Mouse (Mus musculus) spleen, embryonic (tissue): ENCODE measurements at regions not wholly inside any gene's neighbourhood (a gene's known extent, or its start where the extent isn't known, plus 50 kb on each side); places are given as distances from the start of the nearest gene placed in this dataset.

Source experiments
- CTCF ChIA-PET: fragments of 350-600 bp; sonication (Branson Sonifier 250); formaldehyde crosslinking; loops from one replicate; lab custom pipeline; 2022; lab: Charles Lee

DNA sequence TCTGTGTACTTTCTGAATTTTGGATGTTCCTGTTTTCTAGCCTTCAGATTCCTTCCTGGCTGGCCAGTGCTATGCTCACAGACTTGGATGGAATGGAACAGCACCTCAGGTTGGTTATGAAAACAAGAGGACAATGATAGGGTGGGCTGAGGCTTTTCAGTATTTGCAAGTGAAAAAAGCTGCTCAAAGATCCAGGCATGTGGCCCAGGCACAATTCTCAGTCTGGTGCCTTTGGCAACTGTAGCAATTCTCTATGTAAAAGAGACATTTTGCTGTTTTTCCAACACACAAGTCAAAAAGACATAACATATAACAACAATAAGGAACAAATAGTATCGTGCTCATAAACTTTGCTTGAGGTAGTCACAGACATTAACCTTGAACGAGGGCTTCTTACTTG lies 363.4 kb upstream of the Pik3r1 start:
- CTCF ChIA-PET, result no interaction called here

DNA sequence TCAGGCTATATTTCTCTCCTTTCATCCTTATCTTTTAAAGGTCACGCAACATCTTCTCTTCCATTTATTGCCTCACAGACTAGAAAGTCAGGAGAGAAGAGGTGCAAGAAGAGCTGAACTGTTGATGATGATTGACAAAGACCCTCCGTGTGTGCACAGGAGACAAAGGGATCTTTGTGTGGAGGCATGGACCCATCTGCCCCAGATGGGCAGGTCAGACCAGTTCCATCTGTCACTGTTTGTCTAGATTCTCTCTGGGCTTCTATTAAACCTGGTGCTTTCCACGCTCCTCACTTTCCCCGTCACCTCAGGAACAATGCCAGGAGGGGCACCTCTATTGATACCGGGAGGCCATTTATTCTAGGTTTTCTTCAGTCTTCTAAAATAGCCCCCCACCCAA lies 364.1 kb upstream of the Pik3r1 start:
- CTCF ChIA-PET, result no interaction called here

DNA sequence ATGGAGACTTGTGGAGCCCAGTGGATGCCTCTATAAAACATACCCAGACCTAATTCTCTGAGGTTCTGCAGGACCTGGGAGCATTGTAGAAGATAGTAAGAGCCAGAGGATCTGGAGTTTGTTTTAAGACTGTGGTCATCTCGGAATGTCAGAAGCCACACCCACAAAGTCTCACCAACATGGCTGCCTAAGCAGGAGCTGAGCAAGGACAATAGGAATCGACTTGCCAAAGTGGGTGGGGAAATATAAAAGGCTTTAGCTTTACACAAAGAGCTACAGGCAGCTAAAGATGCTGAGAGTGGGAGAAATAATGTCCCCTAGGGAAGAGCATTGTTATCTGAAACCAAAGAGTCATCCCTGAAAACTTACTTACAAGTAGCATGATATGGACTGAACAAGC lies 364.7 kb upstream of the Pik3r1 start:
- CTCF ChIA-PET, result no interaction called here

- CTCF ChIA-PET, result no interaction called here
Observed at GRCm38 (mm10) chr13:102135210-102135609, 367.2 kb upstream of the Pik3r1 start.

DNA sequence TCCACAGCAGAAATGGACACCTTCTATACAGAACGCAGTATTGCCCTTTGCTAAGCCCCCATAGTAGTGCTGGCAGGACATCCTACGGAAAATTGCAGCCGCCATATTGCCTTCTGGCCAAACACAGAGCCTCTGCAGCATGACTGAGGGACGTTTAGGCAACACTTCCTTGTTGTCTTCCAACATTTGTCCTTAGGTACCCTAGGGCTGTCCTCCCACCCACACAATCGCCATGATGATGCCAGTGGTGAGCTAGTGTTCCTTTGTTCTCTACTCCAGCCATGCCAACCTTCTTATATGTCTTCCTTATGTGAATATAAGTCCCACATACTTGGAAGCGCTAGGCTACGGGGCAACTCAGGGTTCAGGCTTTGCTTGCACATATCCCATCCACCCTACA lies 375.0 kb upstream of the Pik3r1 start:
- CTCF ChIA-PET, result no interaction called here

GRCm38 (mm10) chr13:102143848-102144247 lies 375.8 kb upstream of the Pik3r1 start:
- CTCF ChIA-PET, result no interaction called here

GRCm38 (mm10) chr13:102148039-102148438 lies 380.0 kb upstream of the Pik3r1 start:
- CTCF ChIA-PET, result interaction anchor here (0.7 kb wide), 1 partner anchor 9 kb away, joined by 3 read pairs; no protein-coding TSS in a partner anchor

- CTCF ChIA-PET, result interaction anchor here (0.7 kb wide), 1 partner anchor 995 kb away, joined by 21 read pairs; no protein-coding TSS in a partner anchor
Observed at GRCm38 (mm10) chr13:102153785-102154608, 386.0 kb upstream of the Pik3r1 start.

DNA sequence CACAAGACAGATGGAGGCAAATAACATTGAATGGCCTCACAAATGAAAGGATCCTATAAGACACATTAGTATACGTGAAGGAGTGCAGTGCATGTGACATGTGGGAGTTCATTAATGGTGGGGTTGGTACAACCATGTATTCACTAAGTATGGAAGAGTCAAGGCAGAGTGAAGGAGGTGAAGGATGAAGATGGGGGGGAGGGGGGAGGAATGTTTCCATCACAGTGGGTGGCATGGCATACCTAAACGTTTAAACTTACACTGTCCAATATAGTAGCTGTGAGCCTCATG lies 386.5 kb upstream of the Pik3r1 start:
- CTCF ChIA-PET, result interaction anchor here (0.7 kb wide), 1 partner anchor 995 kb away, joined by 21 read pairs; no protein-coding TSS in a partner anchor

DNA sequence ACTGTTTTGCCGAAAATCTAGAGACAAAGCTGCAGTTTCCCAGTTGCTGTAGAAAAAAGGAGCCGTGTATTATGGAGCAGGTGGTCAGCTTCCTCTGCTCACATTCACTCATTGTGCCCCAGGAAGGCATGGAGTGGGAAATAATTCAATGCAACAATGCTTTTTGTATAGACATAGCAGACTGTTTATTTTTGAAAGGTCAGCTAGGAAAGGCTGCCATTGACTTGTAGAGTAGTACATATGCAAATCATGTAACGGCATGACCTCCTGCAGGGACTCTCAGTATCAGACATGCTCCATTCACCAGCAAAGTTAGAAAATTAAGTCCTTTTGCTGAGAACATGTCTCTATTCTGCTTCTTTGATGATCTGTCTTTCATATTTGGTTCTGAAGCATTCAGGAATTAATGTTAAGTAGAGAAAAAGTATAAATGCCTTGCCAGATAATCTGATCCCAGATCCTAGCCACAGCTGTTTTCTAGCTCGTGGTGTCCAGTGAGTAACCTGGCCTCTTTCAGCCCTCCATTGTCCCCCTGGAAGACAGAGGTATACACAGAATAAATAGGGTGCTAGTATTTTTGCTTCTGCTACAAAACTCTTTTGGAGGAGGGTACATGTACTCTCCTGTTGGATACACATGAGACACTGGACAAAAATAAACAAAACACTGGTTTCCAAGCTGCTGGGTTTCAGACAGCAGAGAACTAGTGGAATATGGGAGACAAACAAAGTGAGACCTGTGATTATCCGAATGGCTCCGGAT lies 389.5 kb upstream of the Pik3r1 start:
- CTCF ChIA-PET, result no interaction called here

DNA sequence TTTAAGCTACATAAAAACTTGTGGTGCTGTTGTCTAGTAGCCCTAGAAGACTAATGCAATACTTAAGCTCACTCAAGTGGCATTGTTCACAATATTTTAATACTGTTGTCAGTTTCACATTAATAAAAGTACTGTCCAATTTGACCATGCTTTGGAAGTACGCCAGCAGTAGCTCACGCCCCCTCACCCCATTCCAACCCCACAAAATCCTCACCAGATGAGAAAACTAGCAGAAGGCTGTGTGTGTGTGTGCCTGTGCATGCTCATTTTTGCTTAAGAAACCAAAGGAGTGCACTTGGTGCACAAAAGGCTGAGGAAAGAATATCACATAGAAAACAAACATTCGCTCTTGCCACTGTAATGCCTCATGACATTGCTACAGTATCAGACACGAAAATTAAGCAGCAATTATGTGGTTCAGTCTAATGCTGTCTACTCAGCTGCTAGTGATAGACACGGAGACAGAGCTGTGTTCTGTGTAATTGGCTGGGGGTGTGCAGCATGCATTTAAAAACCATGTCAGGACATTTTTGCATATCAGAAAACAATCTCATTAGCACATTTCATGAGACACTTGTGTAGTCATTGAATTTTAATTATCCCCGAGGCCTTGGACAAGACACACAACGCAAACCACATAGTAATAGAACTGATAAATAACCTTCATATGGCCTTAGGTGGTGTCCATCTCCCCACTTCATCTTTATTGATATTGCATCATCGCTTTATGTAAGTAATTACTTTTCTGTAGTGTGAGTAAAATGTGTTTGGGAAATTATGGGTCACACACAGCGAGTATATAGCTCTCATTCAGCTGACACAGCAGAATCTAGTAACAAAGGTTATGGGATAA lies 405.6 kb upstream of the Pik3r1 start:
- CTCF ChIA-PET, result no interaction called here

- CTCF ChIA-PET, result no interaction called here
Observed at GRCm38 (mm10) chr13:102174431-102174830, 406.4 kb upstream of the Pik3r1 start.

- CTCF ChIA-PET, result no interaction called here
Observed at GRCm38 (mm10) chr13:102174896-102175295, 406.9 kb upstream of the Pik3r1 start.

DNA sequence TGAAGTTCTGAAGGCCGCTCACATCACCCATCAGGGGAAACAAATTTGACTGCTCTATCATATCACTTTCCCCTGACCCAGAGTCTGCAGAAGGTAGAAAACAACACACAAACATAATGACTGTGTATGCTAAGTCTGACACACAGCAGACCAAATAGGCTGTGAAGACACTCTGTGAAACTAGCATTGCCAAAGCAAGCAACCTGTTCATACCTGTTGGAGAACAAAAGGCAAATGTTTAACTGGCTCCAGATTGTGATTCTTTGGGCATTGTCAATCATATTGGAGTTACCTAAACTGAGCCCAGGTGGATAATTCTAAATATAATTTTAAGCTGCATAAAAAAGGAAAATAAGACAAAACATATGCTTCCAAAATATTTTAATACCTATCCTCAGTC lies 407.4 kb upstream of the Pik3r1 start:
- CTCF ChIA-PET, result interaction anchor here (0.7 kb wide), 1 partner anchor 143 kb away, joined by 6 read pairs; no protein-coding TSS in a partner anchor

GRCm38 (mm10) chr13:102176456-102176855 lies 408.4 kb upstream of the Pik3r1 start:
- CTCF ChIA-PET, result no interaction called here

GRCm38 (mm10) chr13:102194716-102195115 lies 426.7 kb upstream of the Pik3r1 start:
- CTCF ChIA-PET, result no interaction called here

DNA sequence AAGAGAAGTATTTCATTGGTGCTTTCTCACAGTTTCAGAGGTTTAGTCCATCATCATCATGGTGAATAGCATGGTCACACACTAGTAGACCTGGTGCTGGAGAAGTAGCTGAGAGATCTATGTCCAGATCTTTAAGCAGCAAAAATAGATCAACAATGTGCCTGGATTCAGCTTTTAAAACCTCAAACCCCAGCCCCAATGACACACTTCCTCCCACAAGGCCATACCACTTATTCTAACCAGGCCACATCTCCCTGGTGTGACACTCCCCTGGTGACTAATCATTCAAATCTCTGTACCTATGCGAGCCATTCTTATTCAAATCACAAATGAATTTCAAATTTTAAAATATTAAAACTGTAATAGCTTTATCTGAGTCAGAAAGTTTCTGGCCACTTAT lies 434.3 kb upstream of the Pik3r1 start:
- CTCF ChIA-PET, result no interaction called here

DNA sequence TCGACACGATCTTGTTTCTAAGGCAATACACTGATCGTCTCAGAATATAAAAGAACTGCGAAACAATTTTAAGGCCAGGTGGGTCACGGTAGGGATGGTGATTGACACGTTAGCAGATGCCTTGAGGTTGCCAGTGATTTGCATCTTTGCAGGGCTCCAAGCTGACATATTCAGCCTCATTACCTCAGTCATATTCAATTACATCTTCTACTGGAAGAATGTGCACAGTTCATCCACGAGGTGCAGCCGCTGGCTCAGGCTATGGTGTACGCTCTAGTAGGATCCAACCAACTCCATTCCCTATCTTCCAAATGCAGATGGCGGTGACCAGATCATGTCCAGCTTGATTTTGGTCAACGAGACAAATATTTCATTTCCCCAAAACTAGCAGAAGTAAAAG lies 450.5 kb upstream of the Pik3r1 start:
- CTCF ChIA-PET, result no interaction called here

DNA sequence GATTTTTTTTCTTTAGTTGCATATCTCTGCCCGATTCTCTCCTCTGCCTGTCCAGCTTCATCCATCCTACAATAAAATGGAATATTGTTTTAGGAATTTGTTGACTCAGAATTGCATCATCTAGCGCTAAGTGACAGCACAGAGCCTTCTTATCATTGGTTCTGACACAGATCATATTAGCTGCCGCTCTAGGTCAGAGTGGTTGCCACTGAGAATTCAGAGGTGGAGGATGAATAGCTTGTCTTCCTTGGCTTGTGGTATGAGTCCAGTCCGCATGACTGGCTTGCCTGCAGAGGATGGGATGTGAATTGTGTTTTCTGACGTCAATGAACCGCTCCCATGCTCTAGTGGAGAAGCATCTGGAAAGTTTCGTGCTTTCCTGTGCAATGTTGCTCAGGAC lies 462.3 kb upstream of the Cd180 start:
- CTCF ChIA-PET, result no interaction called here

DNA sequence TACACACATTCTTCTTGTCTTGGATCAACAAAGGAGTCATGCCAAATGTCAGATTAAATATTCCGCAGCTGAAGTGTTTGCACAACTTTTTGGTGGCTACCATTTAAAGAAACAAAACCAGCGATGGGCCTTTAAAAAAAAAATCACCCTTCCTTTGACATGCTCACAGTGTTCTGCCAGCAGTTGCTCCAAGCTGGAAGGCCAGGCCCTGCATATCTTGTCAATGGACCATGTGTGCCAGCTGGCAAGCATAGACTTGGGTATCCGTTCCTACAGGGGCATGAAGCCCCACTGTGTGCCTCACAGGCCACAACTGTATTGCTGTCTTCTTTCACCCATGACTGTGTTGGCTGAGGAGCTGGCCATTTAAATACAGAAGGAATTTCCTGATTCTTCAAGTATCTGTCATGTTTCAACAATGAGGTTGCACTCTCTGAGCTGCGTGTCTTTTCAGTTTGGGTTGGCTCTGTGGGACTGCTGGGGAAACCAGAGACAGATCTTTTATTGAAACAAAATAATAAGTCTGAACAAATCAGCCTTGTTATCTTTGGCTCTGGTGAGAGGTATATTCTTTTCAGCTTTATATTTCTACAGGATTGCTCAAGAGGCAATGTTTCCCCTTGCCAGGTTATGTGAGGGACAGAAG lies 460.9 kb upstream of the Cd180 start:
- CTCF ChIA-PET, result no interaction called here

DNA sequence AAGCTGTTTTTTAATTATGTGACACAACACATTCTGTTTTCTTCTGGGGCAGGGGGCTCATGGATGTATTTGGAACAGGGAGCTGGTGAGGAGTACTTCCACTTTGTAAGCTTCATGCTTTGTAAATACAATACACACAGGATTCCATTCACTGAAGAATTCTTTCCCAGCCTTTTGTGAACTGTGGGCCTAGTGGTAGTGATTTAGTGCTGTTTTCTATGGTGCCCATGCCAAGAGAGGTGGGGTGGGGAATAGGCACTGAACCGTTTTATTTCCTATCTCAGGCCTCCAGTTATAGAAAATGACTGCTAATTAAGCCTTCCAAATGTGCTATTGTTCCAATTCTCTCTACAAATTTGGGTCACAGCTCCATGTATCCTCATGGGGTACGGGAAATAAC lies 442.5 kb upstream of the Cd180 start:
- CTCF ChIA-PET, result no interaction called here

GRCm38 (mm10) chr13:102251709-102252108 lies 441.6 kb upstream of the Cd180 start:
- CTCF ChIA-PET, result no interaction called here
